Mouse (Mus musculus): ENCODE data around the gene Tm4sf19.

Tm4sf19 gene

DNA sequence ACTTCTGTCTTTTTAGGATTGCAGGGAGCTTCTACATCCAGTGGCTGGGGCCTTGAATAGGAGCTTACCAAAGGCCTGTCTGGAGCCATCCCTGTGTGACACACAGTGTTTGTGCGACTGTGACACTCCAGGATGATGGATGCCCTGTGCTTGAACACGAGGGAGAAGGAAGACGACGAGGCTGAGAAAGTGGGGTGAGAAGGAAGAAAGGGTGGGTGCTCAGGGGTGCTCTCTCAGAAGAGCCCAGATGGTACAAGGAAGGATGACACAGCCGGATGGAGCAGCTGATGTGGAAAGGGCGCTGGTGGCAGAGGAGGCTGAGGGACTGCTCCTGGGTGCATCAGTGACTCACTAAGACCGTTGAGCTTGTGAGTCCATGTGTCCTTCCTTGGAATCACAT lies at the start of gene Tm4sf19:
Gene Tm4sf19 (plus strand): TSS at position 240 of the 400 bp plus-strand sequence.
- no peak for DNase-seq (ENCODE audit: low read depth, low spot score)

DNA sequence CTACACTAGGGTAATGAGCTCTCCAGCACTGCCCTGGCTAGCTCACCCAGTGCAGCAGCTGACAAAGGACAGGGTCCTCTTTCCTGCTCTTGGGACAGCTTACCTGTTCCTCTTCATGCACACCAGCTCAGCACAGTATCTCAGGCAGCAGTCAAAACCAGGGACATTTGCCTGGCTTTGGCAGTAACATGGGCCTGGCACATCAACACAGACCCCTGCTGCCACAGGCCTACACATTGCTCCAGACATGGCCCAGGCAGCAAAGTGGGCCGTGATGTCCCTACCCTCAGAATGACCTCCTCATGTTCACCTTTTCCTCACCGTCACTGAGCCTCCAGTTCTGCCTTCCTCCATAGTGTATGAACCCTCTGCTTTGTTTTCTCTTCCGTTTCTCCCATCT lies 49.5 kb upstream of the Tm4sf19 start:
- no peak for DNase-seq (ENCODE audit: low read depth, low spot score)

DNA sequence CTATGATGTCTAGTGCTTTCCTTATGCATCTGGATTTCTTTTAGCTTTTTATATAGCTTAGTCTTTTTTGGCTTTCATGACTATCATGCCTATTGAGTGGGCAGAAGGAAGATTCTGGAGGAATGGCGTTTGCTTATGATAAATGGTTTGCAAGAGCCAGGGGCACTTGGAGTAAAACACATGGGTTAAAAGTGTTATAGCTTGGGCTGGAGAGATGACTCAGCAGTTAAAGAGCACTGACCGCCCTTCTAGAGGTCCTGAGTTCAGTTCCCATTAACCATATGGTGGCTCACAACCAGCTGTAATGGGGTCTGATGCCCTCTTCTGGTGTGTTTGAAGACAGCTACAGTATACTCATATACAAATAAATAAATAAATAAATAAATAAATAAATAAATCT lies 36.8 kb upstream of the Tm4sf19 start:
- peak; percentile 27 for DNase-seq (ENCODE audit: low read depth, low spot score)

DNA sequence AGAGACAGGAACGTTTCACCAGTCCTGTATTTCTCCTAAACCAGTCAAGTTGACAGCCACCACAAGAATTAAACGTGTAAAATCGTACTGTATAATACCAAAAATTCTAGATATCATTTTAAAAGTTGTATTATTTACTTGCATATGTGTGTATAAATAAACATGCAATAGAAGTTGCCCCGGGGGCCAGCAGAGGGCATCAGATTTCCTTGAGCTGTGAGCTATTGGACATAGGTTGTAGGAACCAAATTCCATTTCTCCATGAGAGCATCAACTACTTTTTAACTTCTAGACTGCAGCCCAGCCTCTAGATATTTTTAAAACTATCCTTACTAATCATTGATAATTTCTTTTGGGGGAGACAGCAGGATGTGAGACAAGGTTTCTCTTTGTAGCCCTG lies 29.0 kb upstream of the Tm4sf19 start:
- peak; percentile 74 for DNase-seq (ENCODE audit: low read depth, low spot score)

DNA sequence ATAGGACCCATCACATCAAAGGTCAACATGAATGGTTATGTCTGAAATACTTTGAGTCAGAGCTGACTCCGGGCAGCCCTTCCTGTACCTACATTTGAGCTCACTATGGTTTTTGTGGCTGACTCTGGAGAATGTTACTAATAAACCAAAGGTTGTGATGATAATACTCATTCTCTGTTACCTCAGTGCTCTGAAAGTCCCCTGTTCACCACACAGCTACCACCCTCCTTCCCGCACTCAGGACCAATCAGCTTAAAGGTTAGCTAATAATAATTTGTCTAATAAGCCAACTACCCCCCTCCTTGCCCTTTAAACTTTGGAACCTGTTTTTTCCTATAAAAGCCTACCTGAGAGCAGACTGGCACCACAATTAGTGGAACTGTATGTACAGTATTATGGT lies 20.7 kb upstream of the Tm4sf19 start:
- DNase-seq (ENCODE audit: low read depth, low spot score) = no peak

DNA sequence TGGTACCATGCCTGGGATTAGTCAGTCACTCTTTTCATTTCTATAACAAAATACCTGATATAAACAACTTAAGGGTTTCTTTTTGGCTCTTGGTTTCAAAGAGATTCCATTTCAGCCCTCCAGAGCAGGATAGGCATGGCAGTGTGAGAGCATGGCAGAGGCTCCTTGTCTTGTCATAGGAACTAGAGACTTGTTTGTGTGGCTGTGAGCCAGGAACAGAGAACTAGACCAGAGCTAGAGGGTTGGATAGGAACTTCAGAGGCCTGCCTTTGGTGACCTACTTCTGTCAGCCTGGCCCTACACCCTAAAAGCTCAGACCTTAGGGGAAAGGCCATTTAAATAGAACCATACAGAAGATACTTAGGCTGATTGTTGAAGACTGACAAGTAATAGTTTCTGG lies 17.4 kb upstream of the Tm4sf19 start:
- DNase-seq (ENCODE audit: low read depth, low spot score) = no peak

DNA sequence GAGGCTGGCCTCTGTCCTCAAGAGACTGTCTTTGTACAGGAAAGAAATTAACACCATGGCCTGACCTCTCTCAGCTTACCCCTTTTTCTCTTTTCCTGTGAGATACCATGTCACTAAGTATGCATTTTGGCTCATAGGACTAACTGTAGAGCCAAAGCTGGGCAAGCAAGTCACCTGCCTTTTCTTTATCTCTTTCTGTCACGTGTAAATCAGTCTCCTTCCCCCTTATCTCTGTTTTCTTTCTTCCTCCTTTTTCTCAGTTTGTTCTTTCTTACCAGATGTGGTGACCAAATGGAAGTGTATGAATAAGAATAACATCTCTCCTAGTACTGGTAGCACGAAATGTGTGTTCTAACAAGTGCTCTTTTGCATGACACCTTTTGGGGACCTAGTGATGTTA lies 15.4 kb upstream of the Tm4sf19 start:
- no peak for DNase-seq (ENCODE audit: low read depth, low spot score)

DNA sequence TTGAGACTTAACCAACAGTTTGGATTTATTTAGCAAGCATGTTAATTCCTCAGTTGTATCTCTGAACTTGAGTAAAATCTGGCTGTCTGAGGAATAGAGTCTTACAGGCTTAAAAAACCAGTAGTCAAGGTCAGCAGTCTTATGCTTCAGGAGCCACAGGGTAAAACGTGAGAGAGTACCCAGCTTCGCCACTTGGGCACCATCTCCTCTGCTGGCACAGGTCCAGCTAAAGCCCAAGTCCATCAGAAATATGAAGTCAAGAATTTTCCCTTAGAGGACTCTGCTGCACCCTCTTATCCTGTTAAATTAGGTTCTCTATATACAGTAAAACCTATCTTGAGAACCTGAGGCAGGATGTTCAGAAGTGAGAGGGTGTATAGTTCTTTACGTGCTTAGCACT lies 13.5 kb upstream of the Tm4sf19 start:
- DNase-seq (ENCODE audit: low read depth, low spot score) = no peak

DNA sequence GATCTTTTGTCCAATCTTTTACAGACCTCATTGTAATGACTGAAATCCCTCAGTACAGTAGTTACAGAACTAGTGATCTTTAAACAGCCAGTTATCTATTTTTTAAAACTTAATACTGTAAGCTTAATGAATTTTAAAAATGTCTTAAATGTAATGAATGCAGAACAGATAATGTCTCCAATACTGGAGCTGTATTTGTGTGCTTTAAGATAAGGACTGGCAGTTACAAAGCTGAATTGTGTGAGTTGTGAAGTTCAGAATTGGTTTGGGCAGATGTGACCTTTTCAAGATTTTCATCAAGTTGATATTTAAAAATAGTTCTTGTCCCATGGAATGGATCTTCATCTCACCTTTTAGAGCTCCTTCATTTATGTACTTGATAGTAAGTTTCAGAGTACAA lies 11.3 kb upstream of the Tm4sf19 start:
- DNase-seq (ENCODE audit: low read depth, low spot score) = no peak

DNA sequence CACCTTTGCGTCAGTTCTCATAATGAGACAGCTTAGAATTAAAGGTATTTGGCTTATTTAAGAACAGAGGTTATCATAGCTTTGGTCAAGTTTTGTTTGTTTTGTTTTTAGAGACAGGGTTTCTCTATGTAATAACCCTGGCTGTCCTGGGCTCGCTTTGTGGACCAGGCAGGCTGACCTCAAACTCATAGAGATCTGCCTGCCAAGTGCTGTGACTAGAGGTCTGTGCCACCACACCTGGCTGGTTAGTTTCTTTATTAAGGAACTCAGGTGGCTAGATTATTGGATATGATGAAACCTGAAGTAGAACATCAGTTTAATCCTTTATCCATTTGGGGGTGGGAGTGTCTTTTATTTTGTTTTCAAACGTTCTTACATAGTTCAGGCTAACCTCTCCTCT lies 10.5 kb upstream of the Tm4sf19 start:
- no peak for DNase-seq (ENCODE audit: low read depth, low spot score)

DNA sequence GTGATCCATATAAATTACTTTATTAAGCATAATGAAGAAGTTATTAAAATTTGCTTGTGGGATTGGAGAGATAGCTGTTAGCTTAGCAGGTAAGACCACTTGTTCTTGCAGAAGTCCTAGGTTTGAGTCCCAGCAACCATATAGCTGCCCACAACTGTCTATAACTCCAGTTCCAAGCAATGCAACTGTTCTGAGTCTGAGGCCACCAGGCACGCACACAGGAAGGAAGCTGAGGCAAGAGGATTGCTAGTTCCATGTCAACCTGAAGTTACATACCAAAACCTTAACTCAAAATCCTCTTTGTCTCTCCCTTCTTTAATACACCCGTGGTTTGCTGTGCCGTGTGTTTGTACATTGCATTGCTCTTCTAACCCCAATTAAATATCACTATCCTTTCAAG lies 9.4 kb upstream of the Tm4sf19 start:
- DNase-seq (ENCODE audit: low read depth, low spot score) = no peak

DNA sequence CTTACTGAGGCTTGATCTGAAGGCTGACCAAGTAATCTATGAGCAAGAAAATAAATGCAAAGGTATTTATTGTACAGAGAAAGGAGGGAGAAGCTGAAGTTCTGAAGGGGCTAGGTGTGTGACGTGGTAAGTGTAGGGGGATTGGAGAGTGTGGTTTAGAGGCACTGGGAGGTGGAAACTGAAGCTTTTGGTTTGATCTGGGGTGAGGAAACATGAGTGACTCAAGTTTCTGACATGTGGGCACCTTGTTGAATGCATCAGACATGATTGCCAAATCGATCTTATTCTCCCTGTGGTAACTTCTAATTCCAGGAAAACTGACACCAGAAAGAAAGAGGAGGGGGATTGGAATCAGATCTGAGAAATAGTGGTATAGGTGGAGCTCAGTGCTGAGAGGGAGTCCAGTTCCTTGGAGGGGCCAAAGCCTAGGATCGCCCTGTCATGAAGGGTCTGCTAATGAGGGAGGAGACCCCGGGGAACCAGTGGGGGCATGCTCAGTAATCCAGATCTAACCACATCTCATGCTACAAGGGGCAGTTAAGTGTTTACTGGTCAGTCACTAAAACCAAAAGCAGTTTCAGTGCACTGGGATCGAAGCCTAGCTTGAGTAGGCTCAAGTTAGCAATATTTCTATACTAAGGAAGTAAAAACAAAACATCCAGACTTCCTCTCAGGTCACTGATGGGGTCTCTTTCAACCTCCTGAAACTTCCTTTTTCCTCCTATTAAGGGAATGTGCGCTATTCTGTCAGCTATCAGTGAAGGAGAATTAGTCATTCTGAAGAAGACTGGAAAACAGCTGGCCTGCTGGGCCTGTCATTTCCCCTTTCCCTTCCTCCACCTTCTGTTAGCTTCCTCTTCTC lies 4.4 kb upstream of the Tm4sf19 start:
- DNase-seq (ENCODE audit: low read depth, low spot score) = peak; percentile 43

DNA sequence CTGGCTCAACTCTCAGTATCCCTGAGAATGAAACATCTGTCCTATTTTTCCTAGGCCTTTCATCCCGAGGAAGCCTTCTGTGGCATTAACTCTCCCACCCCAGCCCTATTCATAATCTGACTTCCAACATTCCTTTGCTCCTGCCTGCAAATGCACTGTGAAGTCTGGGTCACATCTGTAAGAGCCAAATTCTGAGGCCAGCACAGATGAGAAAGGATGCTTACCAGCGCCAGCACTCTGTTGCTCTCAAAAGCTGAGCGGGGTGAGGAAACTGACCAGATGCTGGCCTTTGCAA lies 3.8 kb upstream of the Tm4sf19 start:
- peak; percentile 64 for DNase-seq (ENCODE audit: low read depth, low spot score)

DNA sequence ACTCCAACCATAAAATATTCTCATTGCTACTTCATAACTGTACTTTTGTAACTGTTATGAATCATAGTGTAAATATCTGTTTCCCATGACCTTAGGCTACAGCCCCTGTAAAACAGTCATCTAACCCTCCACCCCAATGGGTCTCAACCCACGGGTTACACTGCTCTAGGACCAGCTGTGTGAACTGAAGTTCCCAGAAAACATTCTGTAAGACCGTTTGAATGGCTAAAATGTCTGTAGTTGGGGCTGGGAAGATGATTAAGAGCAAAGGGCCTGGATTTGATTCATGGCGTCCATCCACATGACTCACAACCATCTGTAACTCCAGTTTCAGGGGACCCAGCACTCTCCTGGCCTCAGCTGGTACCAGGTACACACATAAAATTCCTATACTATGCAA lies 2.1 kb upstream of the Tm4sf19 start:
- DNase-seq (ENCODE audit: low read depth, low spot score) = peak; percentile 82

DNA sequence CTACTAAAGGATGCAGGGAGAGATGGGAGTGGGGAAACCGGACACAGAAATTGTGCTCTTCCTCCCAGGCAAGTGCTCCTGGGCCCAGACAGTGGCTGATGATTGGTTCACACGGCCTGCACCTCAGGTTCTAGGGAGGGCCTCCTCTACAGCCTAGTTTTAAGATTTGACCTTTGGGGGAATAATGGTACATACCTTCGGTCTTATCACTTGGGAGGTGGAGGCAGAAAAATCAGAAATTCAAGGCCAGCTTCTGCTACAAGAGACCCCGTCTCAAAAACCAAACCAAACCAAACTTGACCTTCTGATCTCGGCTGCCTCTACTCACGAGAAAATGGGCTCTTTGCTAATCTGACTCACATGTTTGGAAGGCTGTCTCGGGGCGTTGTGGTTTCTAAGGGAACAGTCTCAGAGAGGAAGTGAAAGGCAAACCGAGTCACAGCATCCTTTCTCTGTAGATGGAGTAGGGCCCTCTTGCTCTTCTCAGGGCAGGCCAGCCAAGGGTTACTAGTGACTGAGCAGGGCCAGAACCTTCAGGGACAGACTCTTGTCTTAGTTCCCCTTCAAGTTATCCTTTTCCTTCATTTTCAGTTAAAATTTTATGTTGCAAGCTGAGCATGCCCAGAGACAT lies 1.1 kb downstream of the Tm4sf19 start:
- DNase-seq (ENCODE audit: low read depth, low spot score) = peak; percentile 64

DNA sequence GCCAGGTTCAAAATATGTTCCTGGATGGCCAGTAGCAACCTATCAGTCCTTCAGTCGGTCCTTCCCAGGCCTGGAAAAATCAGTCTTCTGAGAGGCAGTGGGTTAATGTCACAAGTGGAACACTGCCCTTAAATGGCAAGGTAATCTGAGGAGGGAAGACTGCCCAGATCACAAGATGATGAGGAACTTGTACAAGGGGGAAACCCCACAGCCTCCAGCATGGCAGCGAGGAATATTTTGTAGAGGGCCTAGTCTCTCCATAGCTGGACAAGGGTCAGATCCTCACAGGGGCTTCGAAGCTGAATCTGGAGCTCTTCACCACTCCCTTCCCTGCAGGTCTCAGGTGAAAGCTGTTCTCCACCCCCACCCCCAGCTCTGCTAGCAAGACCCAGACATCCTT lies 2.5 kb downstream of the Tm4sf19 start:
- no peak for DNase-seq (ENCODE audit: low read depth, low spot score)

DNA sequence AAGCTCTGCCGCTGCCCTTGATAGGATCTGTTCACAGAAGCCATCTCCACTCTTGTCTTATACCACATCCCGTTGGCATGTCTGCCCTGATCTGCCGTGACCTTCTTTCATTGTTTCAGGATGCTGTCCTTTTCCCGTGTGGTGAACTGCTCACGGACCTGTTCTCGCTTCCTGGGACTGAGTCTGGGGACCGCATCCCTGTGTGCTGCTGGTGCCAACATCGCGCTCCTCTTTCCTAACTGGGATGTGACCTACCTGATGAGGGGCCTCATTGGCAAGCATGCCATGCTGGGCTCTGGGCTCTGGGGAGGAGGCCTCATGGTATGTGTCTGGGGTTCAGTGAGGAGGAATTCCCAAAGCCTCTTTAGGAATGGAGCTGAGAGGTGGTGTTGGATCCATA lies 5.4 kb downstream of the Tm4sf19 start:
- no peak for DNase-seq (ENCODE audit: low read depth, low spot score)

DNA sequence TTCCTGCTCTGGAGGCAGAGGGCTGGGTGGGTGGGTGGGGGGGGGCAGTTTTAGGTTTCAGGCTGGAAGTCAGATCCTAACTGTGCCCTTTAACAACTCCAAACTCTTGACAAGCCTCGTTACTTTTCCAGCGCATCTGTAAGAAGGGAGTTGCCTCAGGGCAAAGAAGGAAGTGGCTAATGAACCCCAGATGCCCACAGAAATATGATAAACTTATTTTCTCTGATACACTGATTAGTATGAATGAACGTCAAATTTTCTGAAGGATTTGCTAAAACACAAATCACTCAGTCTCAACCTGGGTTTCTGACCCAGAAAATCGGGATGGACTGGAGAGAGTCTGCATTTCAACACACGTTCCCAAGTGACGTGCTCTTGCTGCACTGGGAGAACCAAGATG lies 6.4 kb downstream of the Tm4sf19 start:
- DNase-seq (ENCODE audit: low read depth, low spot score) = no peak

DNA sequence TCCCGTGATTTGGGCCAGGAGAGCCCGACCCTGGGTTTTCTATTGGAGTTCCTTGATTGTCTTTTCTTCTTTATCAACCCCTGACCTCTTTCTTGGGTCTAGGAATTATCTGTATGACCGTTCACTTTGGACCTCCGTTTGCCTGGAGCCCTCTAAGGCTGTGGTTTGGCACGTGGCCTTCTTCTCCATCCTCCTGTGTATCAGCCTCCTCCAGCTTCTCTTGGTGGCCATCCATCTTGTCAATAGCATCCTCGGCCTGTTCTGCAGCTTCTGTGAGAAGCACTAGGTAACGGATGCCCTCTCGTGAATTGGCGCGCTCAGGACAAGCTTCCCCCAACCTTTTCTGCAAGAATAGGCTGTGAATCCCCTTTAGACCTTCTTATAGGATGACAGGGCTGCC lies 7.4 kb downstream of the Tm4sf19 start:
- DNase-seq (ENCODE audit: low read depth, low spot score) = peak; percentile 53

DNA sequence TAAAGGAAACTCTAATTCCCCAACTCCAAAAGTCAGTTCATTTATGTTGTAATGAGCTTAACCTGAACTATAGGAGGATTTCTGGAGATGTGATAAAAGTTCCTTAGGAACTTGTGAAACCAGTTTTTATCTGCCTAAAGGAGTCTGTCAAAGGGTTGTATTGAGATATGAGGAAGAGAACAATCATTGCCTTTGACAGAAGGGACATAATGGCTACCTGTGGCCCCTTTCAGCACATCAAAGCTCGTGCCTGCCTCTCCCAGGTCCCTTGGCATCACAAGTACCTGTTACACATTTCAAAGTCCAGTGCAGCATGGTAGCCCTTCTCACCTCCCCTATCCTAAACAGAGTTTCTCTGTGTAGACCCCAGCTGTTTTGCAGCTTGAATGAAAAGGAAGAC lies 17.2 kb downstream of the Tm4sf19 start:
- DNase-seq (ENCODE audit: low read depth, low spot score) = no peak

DNA sequence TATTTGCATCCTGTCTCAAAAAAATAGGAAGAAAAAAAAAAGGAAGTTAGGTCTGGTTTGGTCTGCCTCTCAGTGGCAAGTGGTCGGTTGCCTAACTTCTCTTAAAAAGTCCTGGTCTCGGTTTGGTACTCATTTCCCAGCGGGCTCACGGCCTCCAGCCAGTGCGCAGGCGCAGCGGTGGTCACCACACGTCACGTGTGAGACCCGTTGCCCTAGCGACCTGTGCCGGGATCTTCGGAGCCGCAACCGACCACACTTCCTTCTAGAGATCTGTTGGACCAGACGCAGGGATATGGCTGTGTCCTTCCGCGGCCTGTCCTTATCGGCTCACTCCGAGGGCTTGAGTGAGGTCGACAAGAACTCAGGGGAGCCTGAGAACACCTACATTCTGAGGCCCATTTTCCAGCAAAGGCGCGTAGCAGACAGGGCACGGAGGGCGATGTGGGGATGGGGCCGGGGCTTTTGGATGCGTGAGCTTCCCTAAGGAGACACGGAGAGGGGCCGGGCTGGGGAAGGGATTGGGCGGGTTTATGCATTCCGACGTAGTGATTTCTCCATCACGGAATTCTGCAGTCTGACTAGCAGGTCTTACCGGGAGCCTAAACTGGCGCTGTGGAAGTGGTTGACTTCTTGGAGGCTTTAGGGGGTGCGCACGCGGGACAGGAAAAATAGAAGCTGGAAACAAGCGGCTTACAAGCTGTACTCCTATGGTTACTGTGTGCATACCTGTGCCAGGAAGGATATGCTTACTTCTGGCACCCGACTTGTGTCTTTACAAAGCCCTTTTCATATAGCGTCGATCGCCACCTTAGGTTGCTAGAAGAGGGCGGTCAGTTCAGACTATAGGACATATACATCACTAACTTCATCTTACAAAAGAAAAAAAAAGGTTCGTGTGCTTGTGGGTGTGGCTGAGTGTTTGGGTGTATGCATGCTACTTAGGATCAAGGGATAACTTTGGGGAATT lies 19.5 kb downstream of the Tm4sf19 start, which contains the start of gene Tctex1d2:
Gene Tctex1d2 (plus strand): TSS at position 186 of the 967 bp plus-strand sequence.
- peak; percentile 99 for DNase-seq (ENCODE audit: low read depth, low spot score)

DNA sequence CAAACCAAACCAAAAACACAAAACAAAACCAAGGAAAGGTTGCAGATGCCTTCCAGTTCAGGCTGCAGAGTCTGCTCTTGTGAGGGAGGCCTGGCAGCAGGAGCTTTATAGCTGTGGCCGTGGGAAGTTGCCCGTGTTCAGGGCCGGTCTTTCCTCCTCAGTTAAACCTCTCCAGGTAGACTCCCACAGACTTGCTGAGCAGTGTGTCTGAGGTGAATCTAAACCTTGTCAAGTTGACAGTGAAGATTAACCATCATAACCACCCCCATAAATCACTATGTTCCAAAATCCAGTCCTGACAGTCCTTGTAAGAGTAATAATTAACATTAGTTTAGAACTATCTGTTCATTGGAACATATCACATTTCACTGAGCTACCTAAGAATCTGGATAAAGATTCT lies 27.2 kb downstream of the Tm4sf19 start:
- no peak for DNase-seq (ENCODE audit: low read depth, low spot score)
